Mouse (Mus musculus): ENCODE data around the gene Mki67.

GRCm38 (mm10) chr7:135710702-135711101 is 5.5 kb downstream of the Mki67 start:
- TF ChIP-seq CTCF (IDR thresholded peaks at IDR 0.05; ENCODE audit: low read depth) (no peak), EP300 (optimal IDR thresholded peaks at IDR 0.05) (no peak)

Data from stomach, postnatal 0 days (tissue).